Mouse (Mus musculus): ENCODE results near the gene Gm4177. TPM values are rescaled to one million over a fixed set of nuclear protein-coding genes. Genes with fewer than 3 reads are reported as not detected.

Gm4177 gene
- not detected for total RNA-seq (2023)

GRCm38 (mm10) chr7:21796628-21797027 is at the start of gene Gm4177:
Gene Gm4177 (minus strand): TSS chr7:21796728.

GRCm38 (mm10) chr7:21844167-21844566 is 47.6 kb upstream of the Gm4177 start, which contains the start of gene Gm5725:
Gene Gm5725 (minus strand): TSS chr7:21844267.

GRCm38 (mm10) chr7:21832051-21832450 is 35.5 kb upstream of the Gm4177 start, which contains the start of gene Vmn1r135:
Gene Vmn1r135 (plus strand): TSS chr7:21832351.

GRCm38 (mm10) chr7:21761375-21761774 is 35.2 kb downstream of the Gm4177 start, which contains the start of gene Gm4175:
Gene Gm4175 (minus strand): TSS chr7:21761475.

Other genes with a start within 250 kb of the Gm4177 start
- gene Vmn1r132, start 182.6 kb downstream of the Gm4177 start, total RNA-seq (2023) = not detected
- not detected for gene Gm4175, start 35.3 kb downstream of the Gm4177 start, total RNA-seq (2023)
- not detected for gene Vmn1r135, start 35.6 kb upstream of the Gm4177 start, total RNA-seq (2023)
- not detected for gene Gm5725, start 47.5 kb upstream of the Gm4177 start, total RNA-seq (2023)
- not detected for gene Gm5891, start 124.6 kb upstream of the Gm4177 start, total RNA-seq (2023)
- gene Vmn1r137, start 197.9 kb upstream of the Gm4177 start, total RNA-seq (2023) = not detected
- gene Vmn1r138, start 232.2 kb upstream of the Gm4177 start, total RNA-seq (2023) = not detected

All from B cell, adult 67 days (primary cell).